Mouse (Mus musculus) gastrocnemius, postnatal 10 days (tissue): ENCODE results near the gene Atox1. TPM values are rescaled to one million over a fixed set of nuclear protein-coding genes. Genes with fewer than 3 reads are reported as not detected.
"Not testable (repeated sequence)": the region's sequence is repeated elsewhere in the genome, so short reads cannot be mapped to it uniquely, and the experiment has no call there.

ENCODE experiments used
- DNase-seq: peaks from one replicate; pipeline ENCODE4 v3.0.0; 2021; ENCODE audit warnings: mixed read lengths
- total RNA-seq, 2 experiments: library from RNA; stranded (reverse); gene quantifications; 2 replicates each; pipeline ENCODE4 v1.2.3; 2021

The Atox1 gene
- total RNA-seq, 2 experiments from 2014 or later: 66.8 to 84.1 TPM

GRCm38 (mm10) chr11:55453640-55454039 is 7.4 kb downstream of the Atox1 start:
- no peak for DNase-seq

GRCm38 (mm10) chr11:55450311-55450710 is 10.7 kb downstream of the Atox1 start:
- DNase-seq: no peak

- no peak for DNase-seq
These were observed 11.5 kb downstream of the Atox1 start for GRCm38 (mm10) chr11:55449531-55449930.

GRCm38 (mm10) chr11:55446579-55446978 is 14.5 kb downstream of the Atox1 start:
- DNase-seq: peak; percentile 76

- DNase-seq: no peak
These were observed 16.3 kb downstream of the Atox1 start for GRCm38 (mm10) chr11:55444772-55445171.

GRCm38 (mm10) chr11:55439718-55440117 is 21.3 kb downstream of the Atox1 start:
- DNase-seq: no peak

GRCm38 (mm10) chr11:55438031-55438430 is 23.0 kb downstream of the Atox1 start:
- peak; percentile 41 for DNase-seq

- no peak for DNase-seq
These were observed 24.9 kb downstream of the Atox1 start for GRCm38 (mm10) chr11:55436089-55436488.

- DNase-seq: no peak
These were observed 28.1 kb downstream of the Atox1 start for GRCm38 (mm10) chr11:55432981-55433380.

GRCm38 (mm10) chr11:55429973-55430372 is 31.1 kb downstream of the Atox1 start:
- DNase-seq: no peak

GRCm38 (mm10) chr11:55428186-55429012 is 32.6 kb downstream of the Atox1 start:
- DNase-seq: peak; percentile 95

- no peak for DNase-seq
These were observed 36.2 kb downstream of the Atox1 start for GRCm38 (mm10) chr11:55424746-55425360.

GRCm38 (mm10) chr11:55423756-55424155 is 37.3 kb downstream of the Atox1 start:
- no peak for DNase-seq

- no peak for DNase-seq
These were observed 38.1 kb downstream of the Atox1 start, which contains the start of gene Sparc for GRCm38 (mm10) chr11:55422978-55423377. Gene Sparc, minus strand, starts transcription at chr11:55423183.

GRCm38 (mm10) chr11:55419678-55420307 is 41.2 kb downstream of the Atox1 start:
- peak; percentile 71 for DNase-seq

GRCm38 (mm10) chr11:55419296-55419677 is 41.8 kb downstream of the Atox1 start:
- peak; percentile 60 for DNase-seq

GRCm38 (mm10) chr11:55418704-55419061 is 42.4 kb downstream of the Atox1 start:
- no peak for DNase-seq

- DNase-seq: no peak
These were observed 42.9 kb downstream of the Atox1 start for GRCm38 (mm10) chr11:55417898-55418703.

GRCm38 (mm10) chr11:55416609-55417265 is 44.3 kb downstream of the Atox1 start:
- DNase-seq: no peak

- DNase-seq: not testable (repeated sequence)
These were observed 45.3 kb downstream of the Atox1 start for GRCm38 (mm10) chr11:55415731-55416130.

- no peak for DNase-seq
These were observed 45.9 kb downstream of the Atox1 start for GRCm38 (mm10) chr11:55415036-55415704.
